ENCODE assay signal across 8 mouse cellular contexts in genomic region chr5:35043110-35043451, GRCm38 (mm10). TPM values are rescaled to one million over a fixed set of nuclear protein-coding genes. Genes with fewer than 3 reads are reported as not detected.
DNase-seq lines count a peak whose midpoint lies in the region; ATAC-seq lines count a peak whose summit lies in the region.

No protein-coding gene starts in this region.

- no peak overlapping the region for H3K4me3 ChIP-seq in hindbrain, embryonic 13.5 days
- H3K4me3 ChIP-seq in lung, embryonic 15.5 days, result no peak overlapping the region

- no peaks in the 10 kb centered on the region for H3K4me1 ChIP-seq in hindbrain, embryonic 13.5 days (replicated peaks)
- no peaks in the 10 kb centered on the region for H3K4me1 ChIP-seq in lung, embryonic 15.5 days

- peak; percentile 59 for DNase-seq in T-cell, adult 2 months (ENCODE audit: low spot score)
- DNase-seq in cerebellum, adult 9-11 months, result peak; percentile 69
- peak; percentile 67 to 95 for DNase-seq in frontal cortex, adult 2 months (ENCODE audit: extremely low spot score in 1 of 2, low spot score in 1 of 2)
- DNase-seq in layer of hippocampus, adult 9-11 months, result peak; percentile 81
- DNase-seq in ovary, postnatal 36 days (ENCODE audit: low spot score), result peak; percentile 36
- peak; percentile 86 for DNase-seq in thymus, postnatal 14 days

- ATAC-seq in hindbrain, embryonic 13.5 days (ENCODE audit: low FRiP score), result peak; percentile 84
- ATAC-seq in lung, embryonic 15.5 days (ENCODE audit: borderline replicate concordance, extremely low read depth, low FRiP score, low TSS enrichment), result peak; percentile 37; the same call in 1 of the 2 replicates

- no peaks in the 10 kb centered on the region for H3K9me3 ChIP-seq in hindbrain, embryonic 13.5 days
- no peaks in the 10 kb centered on the region for H3K9me3 ChIP-seq in lung, embryonic 15.5 days

- no peak overlapping the region for H3K9ac ChIP-seq in hindbrain, embryonic 13.5 days
- H3K9ac ChIP-seq in lung, embryonic 15.5 days, result no peak overlapping the region

- 50% methylated on average over 1 of the region's 1 CpGs for WGBS in hindbrain, embryonic 13.5 days
- 22% methylated on average over 1 of the region's 1 CpGs for WGBS in lung, embryonic 15.5 days

- H3K36me3 ChIP-seq in hindbrain, embryonic 13.5 days, result no peaks in the 10 kb centered on the region
- no peaks in the 10 kb centered on the region for H3K36me3 ChIP-seq in lung, embryonic 15.5 days

- H3K4me2 ChIP-seq in hindbrain, embryonic 13.5 days, result no peak overlapping the region
- no peak overlapping the region for H3K4me2 ChIP-seq in lung, embryonic 15.5 days

- H3K27ac ChIP-seq in hindbrain, embryonic 13.5 days, result no peak overlapping the region
- H3K27ac ChIP-seq in lung, embryonic 15.5 days, result no peak overlapping the region

- no peaks in the 10 kb centered on the region for H3K27me3 ChIP-seq in hindbrain, embryonic 13.5 days
- H3K27me3 ChIP-seq in lung, embryonic 15.5 days, result no peaks in the 10 kb centered on the region

RNA-seq across cellular contexts. Expression of gene Hgfac, which starts 1.8 kb away (rescaled TPM):
- polyA plus RNA-seq in frontal cortex, adult 2 months (2012; rRNA removed), result 0.40 and 0.92 TPM in 2 replicates
- polyA plus RNA-seq in hindbrain, embryonic 13.5 days (2015; fragmentation: Nextera tagmentation; extraction: Ambion mirVana), result 0.47 TPM in 2 replicates
- polyA plus RNA-seq in lung, embryonic 15.5 days (2015; fragmentation: Nextera tagmentation; extraction: Ambion mirVana), result 0.56 and 1.8 TPM in 2 replicates

RNA-seq across cellular contexts. Expression of gene Dok7, which starts 13.5 kb away (rescaled TPM):
- polyA plus RNA-seq in frontal cortex, adult 2 months (2012; rRNA removed), result 12.7 and 13.5 TPM in 2 replicates
- 3.9 and 4.9 TPM in 2 replicates for polyA plus RNA-seq in hindbrain, embryonic 13.5 days (2015; fragmentation: Nextera tagmentation; extraction: Ambion mirVana)
- polyA plus RNA-seq in lung, embryonic 15.5 days (2015; fragmentation: Nextera tagmentation; extraction: Ambion mirVana), result 1.6 and 2.6 TPM in 2 replicates

Comparison
In these comparisons a context has a peak if more than half of its experiments do, and no peak if none do; other contexts are left out.
1. DNase-seq: peak in every context shown above with its lines; median percentile 86 in thymus, postnatal 14 days; 81 in frontal cortex, adult 2 months; 81 in layer of hippocampus, adult 9-11 months; 69 in cerebellum, adult 9-11 months; 59 in T-cell, adult 2 months; 36 in ovary, postnatal 36 days.